Mouse (Mus musculus): Measurements from ENCODE around the gene Cemip.

- TF ChIP-seq MYOG (IDR thresholded peaks at IDR 0.05; ENCODE audit: control insufficient read depth, extremely low read depth, insufficient read length) (no peak), USF1 (IDR thresholded peaks at IDR 0.05; ENCODE audit: low read depth) (no peak), CTCF (IDR thresholded peaks at IDR 0.05; ENCODE audit: control insufficient read depth, insufficient read depth, insufficient read length) (no peak), MAX (IDR thresholded peaks at IDR 0.05) (no peak), MYOD1 (IDR thresholded peaks at IDR 0.05; ENCODE audit: control insufficient read depth, insufficient read length, low read depth) (no peak), FOSL1 (IDR thresholded peaks at IDR 0.05; ENCODE audit: insufficient read depth, low read length, poor library complexity, severe bottlenecking) (no peak)
Measured at GRCm38 (mm10) chr7:83900519-83900918, 185.8 kb downstream of the Cemip start.

All from C2C12 (cell line).